Mouse (Mus musculus) frontal cortex, adult 2 months (tissue): ENCODE data around the gene Tchhl1. TPM values are rescaled to one million over a fixed set of nuclear protein-coding genes. Genes with fewer than 3 reads are reported as not detected.

Experiments
- DNase-seq, 2 experiments: peaks; one replicate each; pipeline ENCODE4 v3.0.0; 2022; ENCODE audit warnings: low spot score in 1 of 2; ENCODE audit errors: extremely low spot score in 1 of 2
- polyA plus RNA-seq: library from polyadenylated mRNA; depleted of rRNA; stranded (reverse); fragments of >200 nt; gene quantifications from 2 replicates; pipeline ENCODE4 v1.2.3, GENCODE M21; 2012; rRNA removed

Tchhl1 gene
- polyA plus RNA-seq, 1 experiment = not detected

GRCm38 (mm10) chr3:93499129-93499528 is 30.6 kb downstream of the Tchhl1 start:
- DNase-seq = no peak

- no peak for DNase-seq
These were observed 36.1 kb downstream of the Tchhl1 start for GRCm38 (mm10) chr3:93504536-93505189.

- DNase-seq = no peak
These were observed 37.7 kb downstream of the Tchhl1 start for GRCm38 (mm10) chr3:93505960-93506863.

- no peak for DNase-seq
These were observed 38.3 kb downstream of the Tchhl1 start for GRCm38 (mm10) chr3:93506881-93507325.

GRCm38 (mm10) chr3:93509301-93509700 is 40.7 kb downstream of the Tchhl1 start:
- no peak for DNase-seq

GRCm38 (mm10) chr3:93511036-93511435 is 42.5 kb downstream of the Tchhl1 start:
- DNase-seq = no peak

- no peak for DNase-seq
These were observed 43.2 kb downstream of the Tchhl1 start for GRCm38 (mm10) chr3:93511801-93512200.

- DNase-seq = no peak
These were observed 44.0 kb downstream of the Tchhl1 start for GRCm38 (mm10) chr3:93512386-93513101.

- DNase-seq = no peak
These were observed 46.1 kb downstream of the Tchhl1 start for GRCm38 (mm10) chr3:93514628-93515027.

- DNase-seq = no peak
These were observed 48.8 kb downstream of the Tchhl1 start for GRCm38 (mm10) chr3:93517343-93517742.

GRCm38 (mm10) chr3:93519856-93520329 is 51.3 kb downstream of the Tchhl1 start:
- DNase-seq = no peak

- DNase-seq = peak in 1 of 2 experiments; percentile 8
These were observed 52.0 kb downstream of the Tchhl1 start, which contains the start of gene S100a11 for GRCm38 (mm10) chr3:93520330-93521193. Gene S100a11 (plus strand): TSS chr3:93520488.

Other genes starting within 250 kb of the Tchhl1 start
- not detected in 2 replicates for gene Flg, start 195.2 kb upstream of the Tchhl1 start, polyA plus RNA-seq
- gene Hrnr, start 149.0 kb upstream of the Tchhl1 start, polyA plus RNA-seq = not detected in 2 replicates
- gene Rptn, start 75.1 kb upstream of the Tchhl1 start, polyA plus RNA-seq = not detected in 2 replicates
- gene Tchh, start 26.4 kb upstream of the Tchhl1 start, polyA plus RNA-seq = 2.6 and 2.9 TPM in 2 replicates
- 20.6 and 23.9 TPM in 2 replicates for gene S100a11, start 51.7 kb downstream of the Tchhl1 start, polyA plus RNA-seq
- gene S100a10, start 86.3 kb downstream of the Tchhl1 start, polyA plus RNA-seq = 63.1 and 65.8 TPM in 2 replicates
- gene Tdpoz2, start 183.9 kb downstream of the Tchhl1 start, polyA plus RNA-seq = not detected in 2 replicates
- not detected in 2 replicates for gene Tdpoz1, start 207.6 kb downstream of the Tchhl1 start, polyA plus RNA-seq
- not detected in 2 replicates for gene Gm37596, start 224.3 kb downstream of the Tchhl1 start, polyA plus RNA-seq